Mouse (Mus musculus) kidney, postnatal 14 days (tissue): ENCODE measurements around the gene Ildr2.
A peak's percentile ranks its signal among the peaks of the same experiment; 100 is the strongest.

Experiments used
- DNase-seq: peaks from one replicate; pipeline ENCODE4 v3.0.0; 2022; ENCODE audit warnings: mixed read lengths

The Ildr2 gene

GRCm38 (mm10) chr1:166344300-166345077 is 90.5 kb downstream of the Ildr2 start:
- DNase-seq = no peak

- no peak for DNase-seq
These were observed 91.7 kb downstream of the Ildr2 start for GRCm38 (mm10) chr1:166345602-166346001.

GRCm38 (mm10) chr1:166346906-166347305 is 93.0 kb downstream of the Ildr2 start:
- no peak for DNase-seq

GRCm38 (mm10) chr1:166349341-166349740 is 95.4 kb downstream of the Ildr2 start:
- DNase-seq = no peak

GRCm38 (mm10) chr1:166349751-166350150 is 95.8 kb downstream of the Ildr2 start:
- DNase-seq = no peak

GRCm38 (mm10) chr1:166360157-166360855 is 106.4 kb downstream of the Ildr2 start:
- DNase-seq = peak; percentile 88

- DNase-seq = no peak
These were observed 107.0 kb downstream of the Ildr2 start for GRCm38 (mm10) chr1:166360896-166361295.

GRCm38 (mm10) chr1:166361842-166362241 is 107.9 kb downstream of the Ildr2 start:
- no peak for DNase-seq

- no peak for DNase-seq
These were observed 108.7 kb downstream of the Ildr2 start for GRCm38 (mm10) chr1:166362659-166363058.

GRCm38 (mm10) chr1:166363122-166363521 is 109.2 kb downstream of the Ildr2 start:
- DNase-seq = no peak
